Mouse (Mus musculus) neural tube, postnatal 0 days (tissue): ENCODE data around the gene Tspyl3. TPM values are rescaled to one million over a fixed set of nuclear protein-coding genes. Genes with fewer than 3 reads are reported as not detected.

Experiments
- polyA plus RNA-seq: library from polyadenylated mRNA; unstranded; fragments of >200 nt; fragmentation: Nextera tagmentation; extraction: Ambion mirVana; gene quantifications from 2 replicates; pipeline ENCODE4 v1.2.1, GENCODE M21; 2015

Gene Tspyl3
- polyA plus RNA-seq: 36.7 and 37.9 TPM in 2 replicates

DNA sequence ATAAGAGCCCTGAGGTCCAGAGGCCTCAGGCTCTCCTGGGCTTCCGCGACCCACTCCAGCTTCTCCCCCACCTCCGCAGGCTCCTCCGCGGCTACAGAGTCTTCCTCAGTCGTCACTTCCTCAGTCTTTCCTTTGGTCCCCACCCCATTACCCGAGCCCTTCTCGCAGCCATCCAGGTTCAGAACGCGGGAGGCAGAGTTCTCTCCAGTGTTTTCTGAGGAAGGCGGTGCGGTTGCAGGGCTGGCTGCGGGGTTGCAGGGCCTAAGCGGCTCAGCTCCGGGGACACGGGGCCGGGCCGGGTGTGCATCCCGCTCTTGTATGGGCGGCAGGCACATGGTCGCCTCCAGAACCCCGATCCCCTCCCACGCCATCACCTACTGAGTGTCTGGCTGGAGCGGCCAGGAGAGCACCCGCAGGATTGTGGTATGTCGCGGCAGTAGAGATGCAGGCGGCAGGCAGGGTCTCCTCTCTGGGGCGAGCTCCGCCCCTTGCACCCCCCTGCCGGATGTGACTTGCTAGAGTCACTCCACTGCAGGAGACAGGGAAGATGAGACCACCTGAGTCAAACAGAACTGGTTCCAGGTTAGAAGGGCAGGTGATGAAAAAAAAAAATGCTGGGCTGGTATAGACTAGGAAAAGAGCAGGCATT is at the start of gene Tspyl3:
Gene Tspyl3, minus strand, starts transcription at position 496 of the 649 bp plus-strand sequence.

DNA sequence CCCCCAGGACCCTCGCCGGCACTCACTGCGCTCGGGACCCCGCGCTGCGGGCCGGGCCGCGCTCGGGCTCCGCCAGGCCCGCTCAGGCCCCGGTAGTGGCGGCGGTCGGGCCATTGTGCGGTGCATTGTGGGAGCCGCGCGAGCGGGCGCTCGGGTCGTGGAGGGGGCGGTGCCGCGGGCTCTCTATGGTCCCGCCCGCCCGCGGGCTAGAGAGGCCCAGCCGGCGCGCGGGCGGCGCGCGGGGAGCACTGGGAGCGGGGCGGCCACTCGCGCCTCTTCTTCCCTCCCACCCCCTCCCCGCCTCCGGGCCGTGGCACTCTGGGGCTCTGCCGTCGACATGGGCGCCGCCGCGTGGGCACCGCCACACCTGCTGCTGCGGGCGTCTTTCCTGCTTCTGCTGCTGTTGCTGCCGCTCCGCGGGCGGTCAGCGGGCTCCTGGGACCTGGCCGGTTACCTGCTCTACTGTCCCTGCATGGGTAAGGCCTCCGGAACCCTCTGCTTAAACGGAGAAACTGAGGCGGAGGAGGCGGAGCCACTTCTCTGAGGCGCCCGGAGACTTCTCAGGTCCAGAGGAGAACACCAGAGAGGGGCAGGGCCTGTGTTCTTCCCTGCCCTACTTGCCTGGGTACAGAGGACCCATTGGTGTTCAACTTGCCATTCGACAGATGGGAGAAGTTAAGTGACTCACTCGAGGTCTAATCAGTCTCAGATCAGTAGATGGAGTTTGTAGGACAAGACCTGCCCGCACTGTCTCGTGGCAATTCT is 16.2 kb upstream of the Tspyl3 start, which contains the start of the genes Plagl2 and Pofut1:
Gene Plagl2, minus strand, starts transcription at position 177 of the 765 bp plus-strand sequence.
Gene Pofut1, plus strand, starts transcription at position 284 of the 765 bp plus-strand sequence.

Other genes starting within 250 kb of the Tspyl3 start
- 232 and 240 TPM in 2 replicates for gene Pdrg1, start 210.0 kb downstream of the Tspyl3 start, polyA plus RNA-seq
- 1.2 and 1.6 TPM in 2 replicates for gene Xkr7, start 193.6 kb downstream of the Tspyl3 start, polyA plus RNA-seq
- 1.4 and 2.3 TPM in 2 replicates for gene Ccm2l, start 159.5 kb downstream of the Tspyl3 start, polyA plus RNA-seq
- 6.4 and 6.8 TPM in 2 replicates for gene Hck, start 117.0 kb downstream of the Tspyl3 start, polyA plus RNA-seq
- 70.4 and 79.2 TPM in 2 replicates for gene Tm9sf4, start 64.1 kb downstream of the Tspyl3 start, polyA plus RNA-seq
- 2.4 and 3.2 TPM in 2 replicates for gene Plagl2, start 16.0 kb upstream of the Tspyl3 start, polyA plus RNA-seq
- gene Pofut1, start 16.1 kb upstream of the Tspyl3 start, polyA plus RNA-seq: 4.2 and 4.6 TPM in 2 replicates
- 15.7 and 18.5 TPM in 2 replicates for gene Kif3b, start 66.0 kb upstream of the Tspyl3 start, polyA plus RNA-seq
- gene Asxl1, start 120.4 kb upstream of the Tspyl3 start, polyA plus RNA-seq: 12.0 and 12.6 TPM in 2 replicates